Mouse (Mus musculus): Measurements from ENCODE around the gene Slc22a28. TPM values are rescaled to one million over a fixed set of nuclear protein-coding genes. Genes with fewer than 3 reads are reported as not detected.

Slc22a28 gene
- total RNA-seq, 1 experiment: not detected

Other genes starting within 250 kb of the Slc22a28 start
- not detected in 2 replicates for gene Slc22a27, start 166.0 kb downstream of the Slc22a28 start, total RNA-seq (2012; rRNA removed)
- not detected in 2 replicates for gene Slc22a29, start 86.9 kb upstream of the Slc22a28 start, total RNA-seq (2012; rRNA removed)

Measured in ES-E14 (cell line).